Mouse (Mus musculus) erythroblast, embryonic 14.5 days (primary cell): ENCODE measurements around the gene Spin1. TPM values are rescaled to one million over a fixed set of nuclear protein-coding genes. Genes with fewer than 3 reads are reported as not detected.

Experiments
- H3K27me3 ChIP-seq: 2 replicates; pipeline ENCODE4 v1.6.1; 2012; ENCODE audit warnings: inconsistent platforms; ENCODE audit not compliant: control insufficient read depth
- H3K36me3 ChIP-seq: 2 replicates; pipeline ENCODE4 v1.6.1; 2012; ENCODE audit warnings: mild to moderate bottlenecking, inconsistent platforms; ENCODE audit not compliant: control insufficient read depth
- H3K4me1 ChIP-seq: 2 replicates; pipeline ENCODE4 v1.6.1; 2012; ENCODE audit warnings: inconsistent platforms; ENCODE audit not compliant: control insufficient read depth
- H3K4me3 ChIP-seq: replicated peaks from 2 replicates; pipeline ENCODE3; 2012; ENCODE audit warnings: moderate library complexity, mild to moderate bottlenecking, inconsistent platforms
- H3K9me3 ChIP-seq: 2 replicates; pipeline ENCODE4 v1.6.1; 2012; ENCODE audit warnings: low read length, inconsistent platforms, mixed read lengths; ENCODE audit not compliant: control insufficient read depth
- GATA1 ChIP-seq: IDR thresholded peaks from 2 replicates; pipeline ENCODE4 v1.6.1; 2012; ENCODE audit warnings: low read length, inconsistent platforms, mixed read lengths
- TAL1 ChIP-seq: IDR thresholded peaks from 3 replicates; pipeline ENCODE4 v1.6.1; 2012; ENCODE audit warnings: low read length, inconsistent platforms, mixed read lengths
- polyA plus RNA-seq: library from polyadenylated mRNA; stranded (reverse); fragments of >175 nt; gene quantifications from 2 replicates; pipeline ENCODE4 v1.2.3, GENCODE M21; 2012

The Spin1 gene
- 0.03 and 0.07 TPM in 2 replicates for polyA plus RNA-seq

DNA sequence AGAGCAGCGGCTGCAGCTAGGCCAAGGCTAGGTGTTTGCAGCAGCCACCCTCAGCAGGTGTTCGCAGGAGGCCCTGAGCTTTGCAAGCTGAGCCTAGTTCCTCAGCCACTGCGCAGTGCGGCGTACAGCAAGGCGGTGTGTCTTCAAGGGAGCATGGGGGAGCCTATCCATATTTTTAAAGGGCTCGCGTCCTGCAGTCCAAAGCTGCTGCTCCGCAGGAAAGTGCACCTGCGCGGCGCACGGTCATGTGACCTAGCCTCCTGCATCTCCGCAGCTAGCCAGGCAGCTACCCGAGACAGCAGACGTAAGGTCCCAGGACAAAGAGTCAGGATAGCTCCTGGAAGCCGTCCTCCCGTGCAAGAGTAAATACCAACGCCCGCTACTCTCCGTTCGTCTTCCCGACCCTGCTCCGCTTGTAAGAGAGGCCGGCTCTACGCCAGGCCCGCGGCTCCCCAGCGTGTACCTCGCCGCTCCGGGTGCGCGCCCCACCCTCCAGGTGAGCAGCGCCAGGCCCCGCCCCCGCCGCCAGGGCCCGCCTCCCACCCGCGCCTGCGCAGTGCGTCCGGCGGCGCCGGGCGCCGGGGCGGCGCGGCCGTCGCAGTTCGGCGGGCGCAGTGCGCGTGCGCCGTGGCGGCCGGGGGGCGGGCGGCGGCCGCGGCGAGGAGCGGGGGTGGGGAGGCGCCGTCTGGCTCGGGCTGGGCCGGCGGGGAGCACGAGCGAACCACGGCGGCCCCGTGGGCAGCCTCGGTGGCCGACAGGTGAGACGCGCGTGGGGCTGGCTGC, at the start of gene Spin1:
TSS of gene Spin1 (plus strand) at position 648 of the 783 bp plus-strand sequence.
- peaks cover 23% of the 10 kb centered on the region for H3K27me3 ChIP-seq
- H3K4me1 ChIP-seq, result peaks cover 13% of the 10 kb centered on the region
- peak within 1 kb of the TSS; percentile 80 for H3K4me3 ChIP-seq
- TF ChIP-seq TAL1 (no peak), GATA1 (no peak)
- no peaks in the 10 kb centered on the region for H3K36me3 ChIP-seq
- H3K9me3 ChIP-seq, result peaks cover 5% of the 10 kb centered on the region; the same call in 1 of the 2 replicates

DNA sequence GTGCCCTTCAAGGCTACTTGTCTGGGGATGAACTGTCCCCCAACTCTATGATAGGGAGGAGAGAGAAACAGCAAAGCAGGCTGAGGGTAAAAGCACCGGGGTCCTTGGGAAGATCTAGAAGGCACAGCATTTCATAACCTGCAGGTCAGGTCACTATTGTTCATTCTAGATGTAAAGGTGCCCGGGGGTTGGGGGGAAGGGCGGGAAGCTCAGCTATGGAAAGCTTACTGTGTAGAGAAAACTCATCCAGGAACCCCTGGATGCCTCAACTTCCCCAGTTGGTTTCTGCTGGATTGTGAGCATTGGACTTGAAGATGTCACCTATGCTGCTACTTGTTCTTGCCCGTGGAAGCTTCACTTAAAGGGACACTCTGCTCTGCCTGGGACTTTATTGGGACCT, 49.7 kb upstream of the Spin1 start:
- no peaks in the 10 kb centered on the region for H3K36me3 ChIP-seq
- no peaks in the 10 kb centered on the region for H3K27me3 ChIP-seq
- H3K4me3 ChIP-seq, result no peak overlapping the region
- H3K9me3 ChIP-seq, result no peaks in the 10 kb centered on the region
- TF ChIP-seq GATA1, result no peak
- no peak for TF ChIP-seq TAL1
- no peaks in the 10 kb centered on the region for H3K4me1 ChIP-seq

GRCm38 (mm10) chr13:51052408-51052807, 48.3 kb upstream of the Spin1 start:
- Histone ChIP-seq H3K9me3 (no peaks in the 10 kb centered on the region), H3K4me1 (no peaks in the 10 kb centered on the region), H3K36me3 (no peaks in the 10 kb centered on the region), H3K27me3 (no peaks in the 10 kb centered on the region), H3K4me3 (no peak overlapping the region)
- no peak for TF ChIP-seq TAL1
- TF ChIP-seq GATA1, result no peak

- H3K27me3 ChIP-seq, result no peaks in the 10 kb centered on the region
- H3K9me3 ChIP-seq, result no peaks in the 10 kb centered on the region
- no peaks in the 10 kb centered on the region for H3K4me1 ChIP-seq
- TF ChIP-seq TAL1 (no peak), GATA1 (no peak)
- H3K4me3 ChIP-seq, result no peak overlapping the region
- no peaks in the 10 kb centered on the region for H3K36me3 ChIP-seq
Observed at GRCm38 (mm10) chr13:51063024-51063423, 37.7 kb upstream of the Spin1 start.

DNA sequence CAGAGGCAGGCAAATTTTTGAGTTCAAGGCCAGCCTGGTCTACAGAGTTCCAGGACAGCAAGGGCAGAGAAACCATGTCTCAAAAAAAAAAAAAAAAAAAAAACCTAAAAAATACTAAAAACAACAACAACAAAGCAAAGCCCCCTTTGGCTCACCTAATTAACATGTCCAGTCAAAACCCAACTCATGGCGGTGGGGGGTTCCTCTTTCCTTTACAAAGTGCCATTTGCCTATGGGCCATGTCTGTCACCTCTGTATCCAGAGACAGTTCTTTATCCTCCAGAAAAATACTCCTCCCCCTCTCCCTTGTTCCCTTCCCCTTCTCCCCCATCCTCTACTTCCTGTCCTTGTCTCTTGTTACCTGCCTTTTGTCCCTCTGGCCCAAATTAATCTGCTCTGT, 37.0 kb upstream of the Spin1 start:
- no peaks in the 10 kb centered on the region for H3K9me3 ChIP-seq
- no peaks in the 10 kb centered on the region for H3K4me1 ChIP-seq
- no peak for TF ChIP-seq TAL1
- TF ChIP-seq GATA1, result no peak
- H3K27me3 ChIP-seq, result no peaks in the 10 kb centered on the region
- no peak overlapping the region for H3K4me3 ChIP-seq
- H3K36me3 ChIP-seq, result no peaks in the 10 kb centered on the region

- TF ChIP-seq GATA1 (no peak), TAL1 (no peak)
- H3K36me3 ChIP-seq, result no peaks in the 10 kb centered on the region
- H3K4me3 ChIP-seq, result no peak overlapping the region
- no peaks in the 10 kb centered on the region for H3K4me1 ChIP-seq
- no peaks in the 10 kb centered on the region for H3K27me3 ChIP-seq
- H3K9me3 ChIP-seq, result no peaks in the 10 kb centered on the region
Observed at GRCm38 (mm10) chr13:51064429-51064828, 36.3 kb upstream of the Spin1 start.

- TF ChIP-seq TAL1 (no peak), GATA1 (no peak)
- Histone ChIP-seq H3K9me3 (peaks cover under 1% of the 10 kb centered on the region; the same call in 1 of the 2 replicates), H3K4me3 (no peak overlapping the region), H3K27me3 (no peaks in the 10 kb centered on the region), H3K4me1 (peaks cover 2% of the 10 kb centered on the region), H3K36me3 (no peaks in the 10 kb centered on the region)
Observed at GRCm38 (mm10) chr13:51071063-51071680, 29.5 kb upstream of the Spin1 start.

- no peak overlapping the region for H3K4me3 ChIP-seq
- H3K36me3 ChIP-seq, result no peaks in the 10 kb centered on the region
- peaks cover 4% of the 10 kb centered on the region for H3K9me3 ChIP-seq
Observed at GRCm38 (mm10) chr13:51071763-51072276, 28.9 kb upstream of the Spin1 start.

GRCm38 (mm10) chr13:51072917-51073843, 27.5 kb upstream of the Spin1 start:
- Histone ChIP-seq H3K4me1 (peaks cover 2% of the 10 kb centered on the region), H3K27me3 (no peaks in the 10 kb centered on the region), H3K9me3 (peaks cover 4% of the 10 kb centered on the region), H3K4me3 (no peak overlapping the region), H3K36me3 (no peaks in the 10 kb centered on the region)
- no peak for TF ChIP-seq GATA1
- TF ChIP-seq TAL1, result no peak

More at GRCm38 (mm10) chr13:51071763-51072276, 28.9 kb upstream of the Spin1 start:
- Histone ChIP-seq H3K27me3 (no peaks in the 10 kb centered on the region), H3K4me1 (peaks cover 2% of the 10 kb centered on the region)
- TF ChIP-seq GATA1 (no peak), TAL1 (no peak)
